Mouse (Mus musculus): Measurements from ENCODE around the gene Zfp654. TPM values are rescaled to one million over a fixed set of nuclear protein-coding genes. Genes with fewer than 3 reads are reported as not detected.
A peak's percentile ranks its signal among the peaks of the same experiment; 100 is the strongest.

The Zfp654 gene
- polyA plus RNA-seq, 2 experiments: 2.4 to 3.3 TPM

- H3K36me3 ChIP-seq (replicated peaks; ENCODE audit: control insufficient read depth, insufficient read depth, low read depth): no peaks in the 10 kb centered on the region; the same call in 1 of the 2 replicates
- no peak overlapping the region for H3K27ac ChIP-seq
- no peaks in the 10 kb centered on the region for H3K27me3 ChIP-seq (ENCODE audit: control insufficient read depth, insufficient read depth, low read length)
- no peak overlapping the region for H3K9ac ChIP-seq (replicated peaks)
- no peaks in the 10 kb centered on the region for H3K9me3 ChIP-seq (ENCODE audit: control insufficient read depth, low read length)
- DNase-seq (ENCODE audit: low read depth in 3 of 3, low spot score in 3 of 3): no peak
- peak overlapping the region in 1 of 2 experiments; percentile 66; a peak in 2 of 4 replicates for H3K4me3 ChIP-seq (ENCODE audit: insufficient read depth in 1 of 2, low read depth in 2 of 2, low read length in 2 of 2)
- H3K4me1 ChIP-seq (replicated peaks; ENCODE audit: control insufficient read depth in 2 of 2, insufficient read depth in 2 of 2, low read length in 1 of 2): peaks cover 0 to 3% of the 10 kb centered on the region in 2 experiments; a peak in 3 of 4 replicates
- WGBS (ENCODE audit: insufficient replicate concordance): 78% methylated on average over 2 of the region's 2 CpGs
- H3K4me2 ChIP-seq (ENCODE audit: low read depth): peak overlapping the region; percentile 74
- ATAC-seq (ENCODE audit: insufficient read depth): no peak
- TF ChIP-seq CTCF (IDR thresholded peaks at IDR 0.05; ENCODE audit: low read depth): no peak
- no peak for TF ChIP-seq EP300 (IDR thresholded peaks at IDR 0.05; ENCODE audit: low read depth)
These were observed 80.0 kb downstream of the Zfp654 start for GRCm38 (mm10) chr16:64771431-64771818.

GRCm38 (mm10) chr16:64770521-64771430, 80.7 kb downstream of the Zfp654 start, which contains the start of gene 4930453N24Rik:
TSS of gene 4930453N24Rik (minus strand) at chr16:64771161.
- H3K36me3 ChIP-seq (replicated peaks; ENCODE audit: control insufficient read depth, insufficient read depth, low read depth): no peaks in the 10 kb centered on the region; the same call in 1 of the 2 replicates
- peak within 1 kb of the TSS; percentile 66 to 98 for H3K4me3 ChIP-seq (ENCODE audit: insufficient read depth in 1 of 2, low read depth in 2 of 2, low read length in 2 of 2)
- no peak within 1 kb of the TSS for H3K27ac ChIP-seq
- no peaks in the 10 kb centered on the region for H3K9me3 ChIP-seq (ENCODE audit: control insufficient read depth, low read length)
- H3K27me3 ChIP-seq (ENCODE audit: control insufficient read depth, insufficient read depth, low read length): no peaks in the 10 kb centered on the region
- peak; percentile 94 for ATAC-seq (ENCODE audit: insufficient read depth)
- H3K4me2 ChIP-seq (ENCODE audit: low read depth): peak within 1 kb of the TSS; percentile 74
- TF ChIP-seq CTCF (IDR thresholded peaks at IDR 0.05; ENCODE audit: low read depth) (0 out of 2 replicates have a peak, but pooled peaks have one; percentile 2), EP300 (IDR thresholded peaks at IDR 0.05; ENCODE audit: low read depth) (no peak)
- H3K9ac ChIP-seq (replicated peaks): peak within 1 kb of the TSS; percentile 64
- WGBS (ENCODE audit: insufficient replicate concordance): 2% methylated on average over 72 of the region's 72 CpGs
- peak; percentile 68 to 79 (median 69) for DNase-seq (ENCODE audit: low read depth in 3 of 3, low spot score in 3 of 3)
- H3K4me1 ChIP-seq (replicated peaks; ENCODE audit: control insufficient read depth in 2 of 2, insufficient read depth in 2 of 2, low read length in 1 of 2): peaks cover 0 to 3% of the 10 kb centered on the region in 2 experiments; a peak in 3 of 4 replicates

- DNase-seq (ENCODE audit: low read depth in 3 of 3, low spot score in 3 of 3): no peak
- no peak for TF ChIP-seq EP300 (IDR thresholded peaks at IDR 0.05; ENCODE audit: low read depth)
- ATAC-seq (ENCODE audit: insufficient read depth): no peak
- Histone ChIP-seq H3K4me2 (ENCODE audit: low read depth) (no peak overlapping the region), H3K36me3 (replicated peaks; ENCODE audit: control insufficient read depth, insufficient read depth, low read depth) (peaks cover 3% of the 10 kb centered on the region), H3K4me1 (replicated peaks; ENCODE audit: control insufficient read depth in 2 of 2, insufficient read depth in 2 of 2, low read length in 1 of 2) (peaks cover 0 to 3% of the 10 kb centered on the region in 2 experiments; a peak in 3 of 4 replicates), H3K27me3 (ENCODE audit: control insufficient read depth, insufficient read depth, low read length) (no peaks in the 10 kb centered on the region), H3K9me3 (ENCODE audit: control insufficient read depth, low read length) (no peaks in the 10 kb centered on the region), H3K4me3 (ENCODE audit: insufficient read depth in 1 of 2, low read depth in 2 of 2, low read length in 2 of 2) (no peak overlapping the region), H3K27ac (no peak overlapping the region), H3K9ac (replicated peaks) (no peak overlapping the region)
- WGBS (ENCODE audit: insufficient replicate concordance): 86% methylated on average over 8 of the region's 8 CpGs
These were observed 84.7 kb downstream of the Zfp654 start for GRCm38 (mm10) chr16:64766696-64767300.

GRCm38 (mm10) chr16:64759245-64759626, 92.2 kb downstream of the Zfp654 start:
- peaks cover 3% of the 10 kb centered on the region for H3K36me3 ChIP-seq (replicated peaks; ENCODE audit: control insufficient read depth, insufficient read depth, low read depth)
- no peak overlapping the region for H3K9ac ChIP-seq (replicated peaks)
- TF ChIP-seq CTCF (IDR thresholded peaks at IDR 0.05; ENCODE audit: low read depth) (no peak), EP300 (IDR thresholded peaks at IDR 0.05; ENCODE audit: low read depth) (no peak)
- H3K27me3 ChIP-seq (ENCODE audit: control insufficient read depth, insufficient read depth, low read length): no peaks in the 10 kb centered on the region
- DNase-seq (ENCODE audit: low read depth in 3 of 3, low spot score in 3 of 3) (no peak), ATAC-seq (ENCODE audit: insufficient read depth) (no peak)
- H3K4me2 ChIP-seq (ENCODE audit: low read depth): no peak overlapping the region
- H3K9me3 ChIP-seq (ENCODE audit: control insufficient read depth, low read length): no peaks in the 10 kb centered on the region
- no peak overlapping the region for H3K4me3 ChIP-seq (ENCODE audit: insufficient read depth in 1 of 2, low read depth in 2 of 2, low read length in 2 of 2)
- WGBS (ENCODE audit: insufficient replicate concordance): 24% methylated on average over 1 of the region's 1 CpGs
- H3K4me1 ChIP-seq (replicated peaks; ENCODE audit: control insufficient read depth in 2 of 2, insufficient read depth in 2 of 2, low read length in 1 of 2): peaks cover 0 to 2% of the 10 kb centered on the region in 2 experiments; a peak in 1 of 4 replicates
- no peak overlapping the region for H3K27ac ChIP-seq

Data from liver, embryonic 14.5 days (tissue).